Mouse (Mus musculus) heart, postnatal 0 days (tissue): ENCODE data around the gene Prg3.

ENCODE experiments used
- CTCF ChIP-seq: IDR thresholded peaks from 2 replicates; pipeline ENCODE4 v1.5.1; 2016; ENCODE audit warnings: antibody characterized with exemption, control low read depth, low read depth
- EP300 ChIP-seq: IDR thresholded peaks from 2 replicates; pipeline ENCODE4 v1.6.1; 2016; ENCODE audit warnings: antibody characterized with exemption, low read depth

DNA sequence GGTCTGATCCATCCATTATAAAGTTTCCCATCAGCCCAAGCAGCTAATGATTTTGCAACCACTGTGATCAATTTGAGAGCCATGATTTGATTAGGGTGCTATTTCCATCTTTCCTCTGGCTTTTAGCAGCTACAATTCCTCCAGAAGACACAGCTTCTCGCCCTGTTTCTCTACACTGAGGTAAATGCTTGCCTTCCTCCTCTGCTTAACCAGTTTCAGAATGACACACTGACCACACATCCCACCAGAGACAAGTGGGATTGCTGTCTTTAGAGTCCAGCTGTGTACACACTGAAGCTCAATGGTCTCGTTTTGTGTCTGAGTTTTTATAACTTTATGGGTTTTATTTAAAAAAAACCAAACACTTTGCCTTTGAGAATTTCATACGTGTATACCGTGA is 35.3 kb upstream of the Prg3 start:
- no peak for TF ChIP-seq CTCF
- TF ChIP-seq EP300 = no peak
